Mouse (Mus musculus): ENCODE results near the gene Tmem170. TPM values are rescaled to one million over a fixed set of nuclear protein-coding genes. Genes with fewer than 3 reads are reported as not detected.

Gene Tmem170
- polyA plus RNA-seq (2014; fragmentation: Illumina TruSeq; extraction: RNeasy Lipid Tissue Mini Kit (QIAGEN cat#74804); ENCODE audit: low read depth, low replicate concordance), result 21.2 TPM

GRCm38 (mm10) chr8:111876355-111876948 is at the start of gene Tmem170:
Tmem170 (minus strand) TSS chr8:111876750.

DNA sequence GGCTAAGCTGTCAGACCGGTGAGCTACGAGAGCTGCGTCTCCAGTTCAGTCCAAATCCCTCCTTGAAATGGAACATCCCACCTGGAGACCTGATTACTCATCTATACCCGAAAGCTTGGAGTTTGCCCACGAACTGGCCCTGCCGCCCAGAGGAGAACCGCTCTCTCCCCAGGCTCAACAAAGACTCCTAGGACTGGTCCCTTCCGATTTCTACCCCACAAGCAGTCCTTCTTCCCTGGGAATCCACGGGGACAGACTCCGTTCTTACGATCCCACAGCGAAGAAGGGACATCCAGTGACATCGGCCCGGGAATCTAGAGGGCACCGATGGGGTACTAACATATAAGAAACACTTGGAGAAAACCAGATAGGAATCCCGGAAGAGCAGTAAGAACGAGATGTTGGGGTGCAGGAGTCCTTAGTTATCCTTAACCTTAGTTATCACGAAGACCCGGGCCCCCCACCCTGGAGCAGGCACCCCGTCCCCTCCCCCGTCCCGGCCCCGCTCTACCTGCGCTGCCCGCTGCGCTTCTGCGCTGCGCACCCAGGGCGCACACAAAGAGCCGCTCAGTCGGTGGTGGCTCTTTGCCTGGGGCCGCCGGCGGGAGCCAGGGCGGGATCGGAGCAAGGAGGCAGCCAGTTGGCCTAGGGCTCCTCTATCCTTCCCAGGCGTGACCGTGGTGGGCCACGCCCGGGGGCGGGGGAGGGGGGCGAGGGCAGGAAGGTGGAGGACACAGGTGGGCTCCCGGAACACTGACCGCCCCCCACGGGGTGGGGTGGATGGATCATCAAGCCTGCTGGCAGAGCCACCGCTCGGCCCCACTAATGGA is 33.3 kb upstream of the Tmem170 start, which contains the start of gene Chst5:
Chst5 (minus strand) TSS at position 827 of the 830 bp plus-strand sequence.

DNA sequence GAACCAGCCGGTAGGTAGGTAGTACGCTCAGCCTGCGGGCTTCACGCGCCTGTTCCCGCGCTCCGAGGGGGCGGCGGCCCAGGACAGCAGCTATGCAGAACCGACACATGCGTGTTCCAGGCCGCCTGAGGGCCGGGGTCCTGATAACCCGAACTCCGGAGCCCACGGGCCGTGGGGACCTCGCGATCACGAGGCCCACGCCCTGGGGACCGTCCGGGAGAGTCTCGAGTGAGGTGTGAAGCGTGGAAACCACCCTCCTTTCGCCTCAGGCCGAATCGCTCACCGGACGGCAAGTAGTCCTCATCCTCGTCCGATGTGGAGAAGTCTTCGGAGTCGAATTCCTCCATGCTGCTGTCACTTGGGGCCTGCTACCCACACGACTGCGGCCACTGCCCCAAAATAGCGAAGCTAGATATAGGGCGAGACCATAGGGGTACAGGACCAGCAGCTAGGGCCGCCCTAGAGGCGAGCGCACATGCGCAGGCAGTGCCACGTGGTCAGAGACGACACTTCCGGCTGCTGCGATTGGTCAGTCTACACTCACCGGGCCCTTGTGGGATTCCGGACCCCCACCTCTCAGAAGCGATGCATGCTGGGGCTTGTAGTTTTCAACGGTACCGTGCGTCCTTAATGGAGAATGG is 22.6 kb downstream of the Tmem170 start, which contains the start of gene Cfdp1:
Cfdp1 (minus strand) TSS at position 431 of the 641 bp plus-strand sequence.

Other genes with a start within 250 kb of the Tmem170 start
- 0.81 TPM for gene Ldhd, start 246.4 kb downstream of the Tmem170 start, polyA plus RNA-seq (2014; fragmentation: Illumina TruSeq; extraction: RNeasy Lipid Tissue Mini Kit (QIAGEN cat#74804); ENCODE audit: low read depth, low replicate concordance)
- gene Zfp1, start 233.3 kb downstream of the Tmem170 start, polyA plus RNA-seq (2014; fragmentation: Illumina TruSeq; extraction: RNeasy Lipid Tissue Mini Kit (QIAGEN cat#74804); ENCODE audit: low read depth, low replicate concordance), result 6.8 TPM
- gene Ctrb1, start 185.7 kb downstream of the Tmem170 start, polyA plus RNA-seq (2014; fragmentation: Illumina TruSeq; extraction: RNeasy Lipid Tissue Mini Kit (QIAGEN cat#74804); ENCODE audit: low read depth, low replicate concordance), result not detected
- 0.64 TPM for gene Bcar1, start 132.9 kb downstream of the Tmem170 start, polyA plus RNA-seq (2014; fragmentation: Illumina TruSeq; extraction: RNeasy Lipid Tissue Mini Kit (QIAGEN cat#74804); ENCODE audit: low read depth, low replicate concordance)
- gene Cfdp1, start 22.5 kb downstream of the Tmem170 start, polyA plus RNA-seq (2014; fragmentation: Illumina TruSeq; extraction: RNeasy Lipid Tissue Mini Kit (QIAGEN cat#74804); ENCODE audit: low read depth, low replicate concordance), result 119 TPM
- 0.21 TPM for gene Chst5, start 33.7 kb upstream of the Tmem170 start, polyA plus RNA-seq (2014; fragmentation: Illumina TruSeq; extraction: RNeasy Lipid Tissue Mini Kit (QIAGEN cat#74804); ENCODE audit: low read depth, low replicate concordance)
- gene Tmem231, start 57.1 kb upstream of the Tmem170 start, polyA plus RNA-seq (2014; fragmentation: Illumina TruSeq; extraction: RNeasy Lipid Tissue Mini Kit (QIAGEN cat#74804); ENCODE audit: low read depth, low replicate concordance), result 9.0 TPM
- 28.0 TPM for gene Gabarapl2, start 64.0 kb upstream of the Tmem170 start, polyA plus RNA-seq (2014; fragmentation: Illumina TruSeq; extraction: RNeasy Lipid Tissue Mini Kit (QIAGEN cat#74804); ENCODE audit: low read depth, low replicate concordance)
- gene Adat1, start 115.6 kb upstream of the Tmem170 start, polyA plus RNA-seq (2014; fragmentation: Illumina TruSeq; extraction: RNeasy Lipid Tissue Mini Kit (QIAGEN cat#74804); ENCODE audit: low read depth, low replicate concordance), result 2.9 TPM
- 38.7 TPM for gene Kars, start 134.6 kb upstream of the Tmem170 start, polyA plus RNA-seq (2014; fragmentation: Illumina TruSeq; extraction: RNeasy Lipid Tissue Mini Kit (QIAGEN cat#74804); ENCODE audit: low read depth, low replicate concordance)
- 7.8 TPM for gene Terf2ip, start 134.6 kb upstream of the Tmem170 start, polyA plus RNA-seq (2014; fragmentation: Illumina TruSeq; extraction: RNeasy Lipid Tissue Mini Kit (QIAGEN cat#74804); ENCODE audit: low read depth, low replicate concordance)
- 0.74 TPM for gene Gm6793, start 138.3 kb upstream of the Tmem170 start, polyA plus RNA-seq (2014; fragmentation: Illumina TruSeq; extraction: RNeasy Lipid Tissue Mini Kit (QIAGEN cat#74804); ENCODE audit: low read depth, low replicate concordance)